Mouse (Mus musculus) layer of hippocampus, adult 11-12 months (tissue): ENCODE data around the gene Olfr1222.
"Not testable (repeated sequence)": the region's sequence is repeated elsewhere in the genome, so short reads cannot be mapped to it uniquely, and the experiment has no call there.

Source experiments
- DNase-seq: peaks from one replicate; pipeline ENCODE4 v3.0.0; 2022; ENCODE audit warnings: low spot score

Olfr1222 gene

DNA sequence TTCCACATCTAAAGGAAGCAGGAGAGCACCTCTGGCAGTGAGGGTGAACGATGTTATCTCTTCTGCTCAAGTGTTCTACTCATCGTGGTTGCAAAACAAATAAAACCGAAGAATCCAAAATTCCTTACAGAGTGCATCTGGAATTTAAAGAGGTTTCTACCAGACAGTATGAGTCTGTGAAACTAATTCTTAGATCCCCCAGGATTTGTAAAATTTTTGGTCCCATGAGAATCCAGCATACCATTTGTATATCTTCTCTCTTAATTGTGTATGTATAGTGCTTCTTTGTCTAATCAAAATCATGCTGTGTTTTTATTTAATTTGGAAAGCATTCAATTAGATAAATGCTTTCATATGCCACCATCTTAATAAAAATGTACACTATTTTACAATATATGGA lies at the start of gene Olfr1222:
Gene Olfr1222 (minus strand): TSS at position 101 of the 400 bp plus-strand sequence.
- no peak for DNase-seq

DNA sequence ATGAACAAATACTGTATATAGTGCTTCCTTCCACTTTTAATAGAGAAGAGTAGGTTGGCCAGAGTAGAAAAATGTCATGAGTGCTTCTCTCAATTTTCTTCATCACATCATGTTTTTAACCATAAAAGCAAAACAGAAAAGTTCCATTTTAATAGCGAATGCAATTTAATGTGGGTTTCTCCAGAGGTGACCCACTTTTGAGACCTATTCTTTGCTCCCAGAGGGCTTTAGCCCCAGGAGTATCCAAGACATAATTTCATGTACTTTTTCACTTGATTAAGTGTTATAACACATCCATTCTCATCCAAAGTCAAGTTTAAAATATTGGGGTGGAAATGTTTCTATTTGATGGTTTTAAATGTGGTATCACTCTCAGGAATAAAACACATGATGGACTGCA lies 41.7 kb upstream of the Olfr1222 start, which contains the start of gene Olfr1225:
Gene Olfr1225 (minus strand): TSS at position 101 of the 400 bp plus-strand sequence.
- no peak for DNase-seq

DNA sequence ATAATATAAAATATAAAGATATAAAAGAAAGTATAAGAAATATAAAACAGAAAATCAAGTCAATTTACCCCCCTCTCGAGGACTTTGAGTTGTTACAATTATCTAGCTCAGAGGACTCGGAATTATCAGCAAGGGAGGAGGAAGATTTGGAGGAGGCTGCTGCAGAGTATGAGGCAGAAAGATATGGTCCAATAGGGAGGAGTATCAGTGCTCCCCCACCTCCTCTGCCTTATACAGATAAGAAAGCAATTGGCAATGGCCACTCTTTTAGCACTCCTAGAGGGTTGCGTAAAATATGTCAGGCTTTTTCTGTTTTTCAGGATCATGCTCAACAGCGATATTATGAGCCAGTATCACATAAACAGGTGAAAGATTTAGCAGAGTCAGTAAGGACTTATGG lies 31.9 kb upstream of the Olfr1222 start:
- not testable (repeated sequence) for DNase-seq

DNA sequence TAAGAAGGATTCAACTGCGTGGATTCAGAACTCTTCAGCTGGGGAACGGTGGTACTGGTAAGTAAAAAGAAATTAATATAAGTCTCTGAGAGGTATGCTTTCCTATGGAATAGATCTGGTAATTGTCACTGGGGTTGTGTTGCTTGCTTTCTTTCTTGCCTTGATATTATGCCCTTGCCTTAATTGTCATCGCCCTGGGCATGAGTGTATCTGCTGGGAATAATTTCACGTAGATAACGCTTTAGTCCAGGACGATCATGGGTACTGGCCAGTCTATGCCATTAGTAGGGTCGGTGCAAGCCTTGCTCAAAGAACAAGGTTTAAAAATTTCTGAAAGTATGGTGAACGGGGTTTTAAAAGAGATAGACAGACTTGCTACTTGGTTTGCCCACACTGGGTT lies 31.1 kb upstream of the Olfr1222 start, which contains the start of gene Olfr1224-ps1:
Gene Olfr1224-ps1 (minus strand): TSS at position 101 of the 400 bp plus-strand sequence.
- not testable (repeated sequence) for DNase-seq

DNA sequence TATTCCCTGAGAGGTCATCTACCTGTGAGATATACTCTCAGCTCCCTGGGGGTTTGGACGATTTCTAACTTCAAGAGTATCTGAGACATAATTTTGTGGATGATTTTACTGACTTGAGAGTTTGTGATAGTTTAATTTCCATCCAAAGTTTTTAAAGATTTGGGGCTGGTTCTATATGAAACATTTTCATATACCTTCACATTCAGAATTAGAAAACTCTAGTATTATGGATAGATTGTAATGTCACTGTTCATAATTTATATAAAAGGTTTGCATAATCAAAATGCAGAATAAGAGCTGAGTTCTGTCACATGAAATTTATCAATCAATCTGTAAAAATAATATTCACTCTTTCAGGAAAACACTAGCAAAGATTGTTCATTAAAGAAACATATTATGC lies 18.6 kb upstream of the Olfr1222 start, which contains the start of gene Olfr1223:
Gene Olfr1223 (minus strand): TSS at position 101 of the 400 bp plus-strand sequence.
- DNase-seq = no peak

DNA sequence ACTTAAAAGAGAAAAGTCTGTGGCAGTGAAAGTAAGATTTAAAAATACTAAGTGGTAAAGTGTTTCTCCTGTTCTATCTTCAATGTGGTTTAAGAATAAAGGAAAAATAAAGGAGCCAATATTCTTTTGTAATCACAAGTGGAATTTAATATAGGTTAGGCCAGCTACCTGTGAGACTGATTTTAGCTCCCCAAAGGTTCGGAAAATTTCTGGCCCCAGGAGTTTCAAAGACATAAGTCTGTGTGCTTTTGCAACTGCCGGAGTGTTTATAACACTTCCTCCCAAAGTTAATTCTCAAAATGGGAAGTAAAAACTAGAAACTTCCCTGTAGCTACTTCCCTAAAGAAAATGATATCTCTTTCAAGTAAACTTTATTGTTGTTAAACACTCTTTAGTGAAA lies 15.7 kb downstream of the Olfr1222 start, which contains the start of gene Olfr1221:
Gene Olfr1221 (minus strand): TSS at position 101 of the 400 bp plus-strand sequence.
- no peak for DNase-seq

DNA sequence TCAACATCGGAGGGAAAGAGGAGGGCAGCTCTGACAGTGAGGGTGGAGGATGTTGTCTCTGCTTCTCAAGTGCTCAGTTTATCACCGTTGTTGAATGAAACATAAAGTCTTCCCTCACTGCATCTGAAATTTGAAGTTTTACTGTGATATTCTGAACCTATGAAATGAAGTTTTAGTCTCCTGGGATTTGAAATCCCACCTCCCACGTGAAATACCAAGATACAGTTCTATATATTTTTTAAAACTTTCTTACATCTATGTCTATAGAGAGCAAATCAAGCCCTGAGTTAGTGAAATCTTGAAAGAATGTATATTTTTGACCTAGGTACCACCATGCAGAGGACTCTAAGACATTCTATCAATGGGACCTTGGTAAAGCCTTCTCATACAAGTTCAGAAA lies 26.1 kb downstream of the Olfr1222 start, which contains the start of gene Olfr1220:
Gene Olfr1220 (minus strand): TSS at position 101 of the 400 bp plus-strand sequence.
- no peak for DNase-seq

DNA sequence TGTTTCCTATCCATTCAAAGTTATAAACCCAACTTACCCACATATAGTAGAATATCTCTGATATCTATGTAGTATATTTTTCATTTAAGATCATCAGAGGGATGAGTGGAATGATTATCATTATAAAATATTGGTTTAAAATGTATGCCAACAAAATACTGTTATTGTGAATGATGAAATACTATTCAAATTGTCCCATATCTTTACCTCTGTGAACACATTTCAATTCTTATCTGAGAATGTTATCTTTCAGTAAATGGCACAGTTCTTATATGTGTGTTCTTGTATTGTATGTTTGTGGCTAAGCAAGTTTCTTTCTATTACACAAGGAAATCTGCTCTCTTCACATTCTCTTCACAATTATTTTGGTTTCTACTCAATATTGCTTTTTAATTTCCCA lies 27.2 kb downstream of the Olfr1222 start:
- no peak for DNase-seq

DNA sequence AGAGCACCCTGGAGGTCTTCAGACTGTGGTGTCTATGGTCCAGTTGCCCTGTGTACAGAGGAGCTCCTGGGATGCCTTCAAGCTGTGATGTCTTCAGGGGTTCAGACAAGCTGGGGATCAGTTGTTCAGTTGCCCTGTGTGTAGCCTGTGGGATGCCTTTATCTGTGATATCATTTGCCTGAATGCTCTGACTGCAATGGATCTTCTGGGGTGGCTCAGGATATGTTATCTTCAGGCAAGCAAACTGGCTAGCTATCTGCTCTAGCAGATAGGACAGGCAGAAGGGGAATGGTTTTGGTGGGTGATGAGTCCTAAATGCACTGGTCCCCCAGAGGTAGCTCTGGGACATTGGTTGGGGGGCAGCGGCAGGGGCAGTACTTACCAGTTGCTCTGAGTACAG lies 39.0 kb downstream of the Olfr1222 start:
- no peak for DNase-seq

DNA sequence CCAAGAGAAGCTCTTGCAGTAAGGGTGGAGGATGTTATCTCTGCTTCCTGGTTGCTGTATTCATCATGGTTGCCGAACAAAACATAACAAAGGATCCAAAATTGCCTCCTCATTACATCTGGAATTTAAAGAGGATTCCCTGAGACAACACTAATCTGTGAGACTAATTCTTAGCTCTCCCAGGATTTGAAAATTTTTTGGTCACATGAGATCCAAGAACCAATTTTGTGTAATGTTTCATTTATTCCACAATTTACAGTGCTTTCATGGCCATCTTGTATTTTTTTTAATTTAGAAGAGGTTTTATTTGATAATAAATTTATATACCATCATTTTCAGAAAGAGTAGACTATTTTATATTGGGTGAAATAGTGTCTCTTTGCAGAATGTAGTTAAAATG lies 49.4 kb downstream of the Olfr1222 start, which contains the start of gene Olfr1219:
Gene Olfr1219 (minus strand): TSS at position 101 of the 400 bp plus-strand sequence.
- no peak for DNase-seq

DNA sequence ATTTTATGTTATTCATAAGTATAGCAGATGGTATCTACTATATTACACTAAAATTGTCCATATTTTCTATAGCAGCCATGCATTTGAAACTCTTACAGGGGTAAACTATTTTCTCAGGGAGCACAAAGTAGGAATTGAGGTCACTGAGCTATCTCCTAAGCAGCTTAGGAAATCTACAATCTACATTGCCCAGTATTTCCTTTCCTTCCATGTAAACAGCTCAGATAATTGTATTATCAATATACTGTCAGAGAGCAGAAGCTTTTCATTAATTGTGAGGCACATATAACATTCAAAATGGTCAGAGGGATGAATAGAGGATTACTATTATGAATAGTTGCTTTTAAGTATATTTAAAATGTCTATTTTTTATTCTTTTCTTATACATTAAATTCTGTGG lies 51.4 kb downstream of the Olfr1222 start:
- DNase-seq = no peak
